Mouse (Mus musculus): Measurements from ENCODE around the gene BC005561. TPM values are rescaled to one million over a fixed set of nuclear protein-coding genes. Genes with fewer than 3 reads are reported as not detected.

Gene BC005561
- total RNA-seq, 1 experiment = 7.6 TPM

GRCm38 (mm10) chr5:104468586-104468985, 39.6 kb upstream of the BC005561 start:
- TF ChIP-seq MAFK (IDR thresholded peaks at IDR 0.05; ENCODE audit: insufficient read depth, low read depth, low read length) (no peak), ZNF384 (IDR thresholded peaks at IDR 0.05; ENCODE audit: low read depth, low read length) (no peak), HCFC1 (IDR thresholded peaks at IDR 0.05; ENCODE audit: borderline replicate concordance, insufficient read depth, low read length) (no peak), CHD2 (IDR thresholded peaks at IDR 0.05; ENCODE audit: low read depth, low read length) (no peak), ZC3H11A (IDR thresholded peaks at IDR 0.05; ENCODE audit: borderline replicate concordance, low read depth, low read length) (no peak)
- Histone ChIP-seq H3K4me3 (ENCODE audit: insufficient read depth in 1 of 2, low read depth in 1 of 2, low read length in 2 of 2, poor library complexity in 1 of 2, severe bottlenecking in 1 of 2) (no peak overlapping the region), H3K9ac (ENCODE audit: insufficient read depth, low read depth, low read length, poor library complexity, severe bottlenecking) (no peak overlapping the region), H3K36me3 (ENCODE audit: control insufficient read depth, insufficient read depth, low read length, poor library complexity, severe bottlenecking) (peaks cover 20% of the 10 kb centered on the region), H3K4me1 (ENCODE audit: control insufficient read depth in 2 of 2, insufficient read depth in 2 of 2, low read length in 2 of 2, poor library complexity in 1 of 2) (peaks cover 2 to 6% of the 10 kb centered on the region in 2 experiments; a peak in 2 of 4 replicates), H3K9me3 (ENCODE audit: control insufficient read depth, insufficient read depth, low read depth, low read length) (no peaks in the 10 kb centered on the region; the same call in 1 of the 2 replicates), H3K27ac (ENCODE audit: insufficient read depth, low read depth, low read length, poor library complexity, severe bottlenecking) (no peak overlapping the region)
- no peak for DNase-seq (ENCODE audit: low read depth, low spot score)
- in situ Hi-C loops (cut with MboI; ENCODE audit: low sequenced_read_pairs in 2 of 2, unreplicated experiment in 2 of 2) = no loop called here

GRCm38 (mm10) chr5:104470981-104471391, 37.2 kb upstream of the BC005561 start:
- Histone ChIP-seq H3K9ac (ENCODE audit: insufficient read depth, low read depth, low read length, poor library complexity, severe bottlenecking) (no peak overlapping the region), H3K36me3 (ENCODE audit: control insufficient read depth, insufficient read depth, low read length, poor library complexity, severe bottlenecking) (peaks cover 20% of the 10 kb centered on the region), H3K27ac (ENCODE audit: insufficient read depth, low read depth, low read length, poor library complexity, severe bottlenecking) (no peak overlapping the region), H3K9me3 (ENCODE audit: control insufficient read depth, insufficient read depth, low read depth, low read length) (no peaks in the 10 kb centered on the region; the same call in 1 of the 2 replicates), H3K4me3 (ENCODE audit: insufficient read depth in 1 of 2, low read depth in 1 of 2, low read length in 2 of 2, poor library complexity in 1 of 2, severe bottlenecking in 1 of 2) (no peak overlapping the region), H3K4me1 (ENCODE audit: control insufficient read depth in 2 of 2, insufficient read depth in 2 of 2, low read length in 2 of 2, poor library complexity in 1 of 2) (peaks cover 2 to 6% of the 10 kb centered on the region in 2 experiments; a peak in 2 of 4 replicates)
- DNase-seq (ENCODE audit: low read depth, low spot score) = no peak
- in situ Hi-C loops (cut with MboI; ENCODE audit: low sequenced_read_pairs in 2 of 2, unreplicated experiment in 2 of 2) = no loop called here
- no peak for TF ChIP-seq ZC3H11A (IDR thresholded peaks at IDR 0.05; ENCODE audit: borderline replicate concordance, low read depth, low read length)

- no peak overlapping the region for H3K4me3 ChIP-seq (ENCODE audit: insufficient read depth in 1 of 2, low read depth in 1 of 2, low read length in 2 of 2, poor library complexity in 1 of 2, severe bottlenecking in 1 of 2)
- 0 out of 4 replicates have a peak, but pooled peaks cover 0 to under 1% of the 10 kb centered on the region in 2 experiments for H3K4me1 ChIP-seq (ENCODE audit: control insufficient read depth in 2 of 2, insufficient read depth in 2 of 2, low read length in 2 of 2, poor library complexity in 1 of 2)
- in situ Hi-C loops (cut with MboI; ENCODE audit: low sequenced_read_pairs in 2 of 2, unreplicated experiment in 2 of 2) = no loop called here
- H3K9me3 ChIP-seq (ENCODE audit: control insufficient read depth, insufficient read depth, low read depth, low read length) = no peaks in the 10 kb centered on the region; the same call in 1 of the 2 replicates
- H3K9ac ChIP-seq (ENCODE audit: insufficient read depth, low read depth, low read length, poor library complexity, severe bottlenecking) = no peak overlapping the region
- TF ChIP-seq HCFC1 (IDR thresholded peaks at IDR 0.05; ENCODE audit: borderline replicate concordance, insufficient read depth, low read length) (no peak), CHD2 (IDR thresholded peaks at IDR 0.05; ENCODE audit: low read depth, low read length) (no peak), MAFK (IDR thresholded peaks at IDR 0.05; ENCODE audit: insufficient read depth, low read depth, low read length) (no peak), ZNF384 (IDR thresholded peaks at IDR 0.05; ENCODE audit: low read depth, low read length) (no peak), ZC3H11A (IDR thresholded peaks at IDR 0.05; ENCODE audit: borderline replicate concordance, low read depth, low read length) (no peak)
- H3K36me3 ChIP-seq (ENCODE audit: control insufficient read depth, insufficient read depth, low read length, poor library complexity, severe bottlenecking) = peaks cover 18% of the 10 kb centered on the region
- no peak overlapping the region for H3K27ac ChIP-seq (ENCODE audit: insufficient read depth, low read depth, low read length, poor library complexity, severe bottlenecking)
- DNase-seq (ENCODE audit: low read depth, low spot score) = no peak
These were observed 35.8 kb upstream of the BC005561 start for GRCm38 (mm10) chr5:104472371-104472770.

- no peak overlapping the region for H3K4me3 ChIP-seq (ENCODE audit: insufficient read depth in 1 of 2, low read depth in 1 of 2, low read length in 2 of 2, poor library complexity in 1 of 2, severe bottlenecking in 1 of 2)
- H3K36me3 ChIP-seq (ENCODE audit: control insufficient read depth, insufficient read depth, low read length, poor library complexity, severe bottlenecking) = peaks cover 21% of the 10 kb centered on the region
- no peaks in the 10 kb centered on the region for H3K4me1 ChIP-seq (ENCODE audit: control insufficient read depth in 2 of 2, insufficient read depth in 2 of 2, low read length in 2 of 2, poor library complexity in 1 of 2)
- no peak for DNase-seq (ENCODE audit: low read depth, low spot score)
- H3K9me3 ChIP-seq (ENCODE audit: control insufficient read depth, insufficient read depth, low read depth, low read length) = no peaks in the 10 kb centered on the region
- no peak overlapping the region for H3K9ac ChIP-seq (ENCODE audit: insufficient read depth, low read depth, low read length, poor library complexity, severe bottlenecking)
- TF ChIP-seq ZNF384 (IDR thresholded peaks at IDR 0.05; ENCODE audit: low read depth, low read length) (no peak), CHD2 (IDR thresholded peaks at IDR 0.05; ENCODE audit: low read depth, low read length) (no peak), HCFC1 (IDR thresholded peaks at IDR 0.05; ENCODE audit: borderline replicate concordance, insufficient read depth, low read length) (no peak), MAFK (IDR thresholded peaks at IDR 0.05; ENCODE audit: insufficient read depth, low read depth, low read length) (no peak), ZC3H11A (IDR thresholded peaks at IDR 0.05; ENCODE audit: borderline replicate concordance, low read depth, low read length) (no peak)
- H3K27ac ChIP-seq (ENCODE audit: insufficient read depth, low read depth, low read length, poor library complexity, severe bottlenecking) = no peak overlapping the region
- in situ Hi-C loops (cut with MboI; ENCODE audit: low sequenced_read_pairs in 2 of 2, unreplicated experiment in 2 of 2) = no loop called here
These were observed 27.8 kb upstream of the BC005561 start for GRCm38 (mm10) chr5:104480367-104480766.

- in situ Hi-C loops (cut with MboI; ENCODE audit: low sequenced_read_pairs in 2 of 2, unreplicated experiment in 2 of 2) = no loop called here
- no peak overlapping the region for H3K27ac ChIP-seq (ENCODE audit: insufficient read depth, low read depth, low read length, poor library complexity, severe bottlenecking)
- TF ChIP-seq MAFK (IDR thresholded peaks at IDR 0.05; ENCODE audit: insufficient read depth, low read depth, low read length) (no peak), ZC3H11A (IDR thresholded peaks at IDR 0.05; ENCODE audit: borderline replicate concordance, low read depth, low read length) (no peak), HCFC1 (IDR thresholded peaks at IDR 0.05; ENCODE audit: borderline replicate concordance, insufficient read depth, low read length) (no peak), ZNF384 (IDR thresholded peaks at IDR 0.05; ENCODE audit: low read depth, low read length) (no peak), CHD2 (IDR thresholded peaks at IDR 0.05; ENCODE audit: low read depth, low read length) (no peak)
- no peaks in the 10 kb centered on the region for H3K9me3 ChIP-seq (ENCODE audit: control insufficient read depth, insufficient read depth, low read depth, low read length)
- H3K4me1 ChIP-seq (ENCODE audit: control insufficient read depth in 2 of 2, insufficient read depth in 2 of 2, low read length in 2 of 2, poor library complexity in 1 of 2) = no peaks in the 10 kb centered on the region
- peaks cover 21% of the 10 kb centered on the region for H3K36me3 ChIP-seq (ENCODE audit: control insufficient read depth, insufficient read depth, low read length, poor library complexity, severe bottlenecking)
- no peak for DNase-seq (ENCODE audit: low read depth, low spot score)
- no peak overlapping the region for H3K9ac ChIP-seq (ENCODE audit: insufficient read depth, low read depth, low read length, poor library complexity, severe bottlenecking)
- no peak overlapping the region for H3K4me3 ChIP-seq (ENCODE audit: insufficient read depth in 1 of 2, low read depth in 1 of 2, low read length in 2 of 2, poor library complexity in 1 of 2, severe bottlenecking in 1 of 2)
These were observed 25.3 kb upstream of the BC005561 start for GRCm38 (mm10) chr5:104482856-104483255.

Data from ES-E14 (cell line).